Mouse (Mus musculus) lung, postnatal 25 days (tissue): ENCODE measurements around the gene Tceal6.
"Not testable (repeated sequence)": the region's sequence is repeated elsewhere in the genome, so short reads cannot be mapped to it uniquely, and the experiment has no call there.

Experiments
- DNase-seq: peaks from one replicate; pipeline ENCODE4 v3.0.0; 2022; ENCODE audit warnings: low spot score

Tceal6 gene

GRCm38 (mm10) chrX:135210436-135211221 lies at the start of gene Tceal6:
Gene Tceal6, minus strand, starts transcription at chrX:135210687.
- no peak for DNase-seq

GRCm38 (mm10) chrX:135209773-135210435 lies 583 bp downstream of the Tceal6 start:
- DNase-seq: not testable (repeated sequence)

- DNase-seq: not testable (repeated sequence)
Observed at GRCm38 (mm10) chrX:135189924-135190323, 20.6 kb downstream of the Tceal6 start.

- DNase-seq: not testable (repeated sequence)
Observed at GRCm38 (mm10) chrX:135188661-135189060, 21.8 kb downstream of the Tceal6 start.

GRCm38 (mm10) chrX:135177532-135177931 lies 33.0 kb downstream of the Tceal6 start, which contains the start of gene Gm15023:
Gene Gm15023, minus strand, starts transcription at chrX:135177632.
- DNase-seq: not testable (repeated sequence)
